Mouse (Mus musculus) gastrocnemius, postnatal 4 days (tissue): Measurements from ENCODE around the gene Foxp1. TPM values are rescaled to one million over a fixed set of nuclear protein-coding genes. Genes with fewer than 3 reads are reported as not detected.
A peak's percentile ranks its signal among the peaks of the same experiment; 100 is the strongest.

Source experiments
- DNase-seq, 2 experiments: peaks; one replicate each; pipeline ENCODE4 v3.0.0; 2021 to 2022; ENCODE audit warnings: low spot score in 2 of 2, mixed read lengths in 2 of 2
- total RNA-seq, 2 experiments: library from RNA; stranded (reverse); gene quantifications; 2 replicates each; pipeline ENCODE4 v1.2.3; 2021

The Foxp1 gene
- total RNA-seq, 2 experiments from 2014 or later = 47.2 to 50.8 TPM

- peak in 1 of 2 experiments; percentile 25 for DNase-seq
Measured at GRCm38 (mm10) chr6:99065569-99066353, 456.8 kb downstream of the Foxp1 start.

GRCm38 (mm10) chr6:99063982-99064484, 458.5 kb downstream of the Foxp1 start:
- no peak for DNase-seq

GRCm38 (mm10) chr6:99062931-99063330, 459.6 kb downstream of the Foxp1 start:
- DNase-seq = no peak

- DNase-seq = no peak
Measured at GRCm38 (mm10) chr6:99058688-99059087, 463.8 kb downstream of the Foxp1 start.

- no peak for DNase-seq
Measured at GRCm38 (mm10) chr6:99057113-99057553, 465.4 kb downstream of the Foxp1 start.

GRCm38 (mm10) chr6:99056379-99056778, 466.1 kb downstream of the Foxp1 start:
- DNase-seq = no peak

- DNase-seq = no peak
Measured at GRCm38 (mm10) chr6:99053998-99054397, 468.5 kb downstream of the Foxp1 start.

GRCm38 (mm10) chr6:99053111-99053510, 469.4 kb downstream of the Foxp1 start:
- no peak for DNase-seq

GRCm38 (mm10) chr6:99051724-99052123, 470.8 kb downstream of the Foxp1 start:
- DNase-seq = no peak

- DNase-seq = no peak
Measured at GRCm38 (mm10) chr6:99050288-99051006, 472.1 kb downstream of the Foxp1 start.

GRCm38 (mm10) chr6:99047322-99047721, 475.2 kb downstream of the Foxp1 start:
- no peak for DNase-seq

GRCm38 (mm10) chr6:99045845-99046788, 476.4 kb downstream of the Foxp1 start:
- no peak for DNase-seq

- no peak for DNase-seq
Measured at GRCm38 (mm10) chr6:99043932-99044664, 478.4 kb downstream of the Foxp1 start.

- DNase-seq = no peak
Measured at GRCm38 (mm10) chr6:99043226-99043625, 479.3 kb downstream of the Foxp1 start.

- no peak for DNase-seq
Measured at GRCm38 (mm10) chr6:99042175-99042954, 480.2 kb downstream of the Foxp1 start.

- DNase-seq = no peak
Measured at GRCm38 (mm10) chr6:99038977-99039376, 483.5 kb downstream of the Foxp1 start.

- DNase-seq = no peak
Measured at GRCm38 (mm10) chr6:99035459-99036375, 486.8 kb downstream of the Foxp1 start.

- no peak for DNase-seq
Measured at GRCm38 (mm10) chr6:99033062-99033461, 489.5 kb downstream of the Foxp1 start.
